In the genomic region with DNA sequence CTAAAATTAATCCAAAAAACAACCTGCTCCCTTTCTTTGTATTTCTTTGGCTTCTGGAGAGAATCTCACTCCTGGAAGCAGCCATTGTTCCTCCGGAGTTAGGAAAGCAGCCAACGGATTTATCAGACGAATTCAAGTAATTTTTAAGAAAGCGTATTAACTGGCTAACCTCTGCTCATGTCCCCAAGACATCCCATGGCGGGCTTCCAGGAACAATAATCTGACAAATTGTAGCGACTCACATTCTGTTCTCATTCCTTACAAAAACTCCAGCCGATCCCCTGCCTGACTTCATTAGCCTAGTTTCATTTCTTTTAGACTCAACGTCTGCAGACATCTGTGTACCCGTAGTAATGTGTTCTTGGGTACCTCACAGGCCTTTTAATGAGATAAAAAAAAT, we compare ENCODE assay signal across 10 mouse cellular contexts. TPM values are rescaled to one million over a fixed set of nuclear protein-coding genes. Genes with fewer than 3 reads are reported as not detected.
DNase-seq lines count a peak whose midpoint lies in the region; ATAC-seq and TF ChIP-seq lines count a peak whose summit lies in the region.
"Had no signal": no experiment of that assay in that cellular context is flagged by ENCODE, and none has a peak within 500 bp of the region (broad histone marks: within the 10 kb centered on the region; RNA-seq: fewer than 3 reads in every experiment).

No protein-coding gene starts in this region.

- no peaks in the 10 kb centered on the region for H3K27me3 ChIP-seq in limb, embryonic 14.5 days (ENCODE audit: control insufficient read depth, insufficient read depth, low read length)
- H3K27me3 ChIP-seq in limb, embryonic 10.5 days (ENCODE audit: low read depth, poor library complexity, severe bottlenecking) = no peaks in the 10 kb centered on the region
- H3K27me3 ChIP-seq in embryonic facial prominence, embryonic 15.5 days = no peaks in the 10 kb centered on the region

- DNase-seq in limb, embryonic 14.5 days (ENCODE audit: low spot score) = peak; percentile 27
- no peak for DNase-seq in limb, embryonic 10.5 days (ENCODE audit: low spot score)
- peak; percentile 50 for DNase-seq in heart, postnatal 25 days (ENCODE audit: low spot score)
- DNase-seq in lung, postnatal 14 days = peak; percentile 61
- DNase-seq in left cerebral cortex, adult 11 months (ENCODE audit: low spot score) = no peak
- DNase-seq in thymus, adult 18-20 months = no peak
- no peak for DNase-seq in urinary bladder, adult 2 months (ENCODE audit: low spot score)
- DNase-seq: cerebellum, adult 8-10 months had no signal

- no peak overlapping the region for H3K4me3 ChIP-seq in limb, embryonic 14.5 days (replicated peaks; ENCODE audit: low read length)
- H3K4me3 ChIP-seq in limb, embryonic 10.5 days = no peak overlapping the region
- H3K4me3 ChIP-seq in embryonic facial prominence, embryonic 15.5 days (replicated peaks) = no peak overlapping the region

- peaks cover 27% of the 10 kb centered on the region for H3K4me1 ChIP-seq in limb, embryonic 14.5 days (ENCODE audit: control insufficient read depth, insufficient read depth, low read length)
- peaks cover 20% of the 10 kb centered on the region for H3K4me1 ChIP-seq in limb, embryonic 10.5 days
- peaks cover 21% of the 10 kb centered on the region for H3K4me1 ChIP-seq in embryonic facial prominence, embryonic 15.5 days

- H3K9me3 ChIP-seq in limb, embryonic 14.5 days (ENCODE audit: control insufficient read depth, low read length) = no peaks in the 10 kb centered on the region
- H3K9me3 ChIP-seq in limb, embryonic 10.5 days (replicated peaks) = no peaks in the 10 kb centered on the region
- no peaks in the 10 kb centered on the region for H3K9me3 ChIP-seq in embryonic facial prominence, embryonic 15.5 days (replicated peaks)

- ATAC-seq in limb, embryonic 14.5 days (ENCODE audit: low FRiP score, low read depth) = no peak
- ATAC-seq in embryonic facial prominence, embryonic 15.5 days (ENCODE audit: insufficient number of reproducible peaks, low FRiP score, low TSS enrichment, low read depth) = no peak
- ATAC-seq: forebrain, embryonic 16.5 days had no signal

- H3K4me2 ChIP-seq in limb, embryonic 14.5 days (replicated peaks; ENCODE audit: low read depth, low read length, severe bottlenecking) = no peak overlapping the region
- H3K4me2 ChIP-seq in embryonic facial prominence, embryonic 15.5 days (replicated peaks) = no peak overlapping the region

- intact Hi-C loops in heart, postnatal 25 days (cut with DNase I) = no loop called here

- TF ChIP-seq POLR2A in limb, embryonic 14.5 days (IDR thresholded peaks at IDR 0.05; ENCODE audit: borderline replicate concordance, extremely low read depth, insufficient read depth, insufficient read length) = no peak

- WGBS in limb, embryonic 14.5 days = 56% methylated on average over 9 of the region's 9 CpGs
- 91% methylated on average over 9 of the region's 9 CpGs for WGBS in limb, embryonic 10.5 days
- WGBS in embryonic facial prominence, embryonic 15.5 days = 57% methylated on average over 9 of the region's 9 CpGs

- H3K36me3 ChIP-seq in limb, embryonic 14.5 days (ENCODE audit: control insufficient read depth, insufficient read depth, low read length) = peaks cover 21% of the 10 kb centered on the region
- H3K36me3 ChIP-seq in limb, embryonic 10.5 days = 0 out of 2 replicates have a peak, but pooled peaks cover 3% of the 10 kb centered on the region
- no peaks in the 10 kb centered on the region; the same call in 1 of the 2 replicates for H3K36me3 ChIP-seq in embryonic facial prominence, embryonic 15.5 days

- no peak overlapping the region for H3K9ac ChIP-seq in limb, embryonic 14.5 days (ENCODE audit: low read depth, low read length, severe bottlenecking)
- no peak overlapping the region for H3K9ac ChIP-seq in embryonic facial prominence, embryonic 15.5 days

- no peak overlapping the region for H3K27ac ChIP-seq in limb, embryonic 14.5 days (replicated peaks; ENCODE audit: low read depth, low read length)
- H3K27ac ChIP-seq in limb, embryonic 10.5 days = no peak overlapping the region
- peak overlapping the region; percentile 34; the same call in 1 of the 2 replicates for H3K27ac ChIP-seq in embryonic facial prominence, embryonic 15.5 days (replicated peaks)

RNA-seq across cellular contexts. Expression of gene A930033H14Rik, which starts 45.7 kb away (rescaled TPM):
- 2.9 and 4.2 TPM in 2 replicates for polyA plus RNA-seq in limb, embryonic 14.5 days (2012; rRNA removed)
- 3.1 and 3.2 TPM in 2 replicates for polyA plus RNA-seq in limb, embryonic 14.5 days (2014; fragmentation: Nextera tagmentation; extraction: Ambion mirVana)
- 1.0 and 1.6 TPM in 2 replicates for polyA plus RNA-seq in limb, embryonic 10.5 days (2016; fragmentation: Nextera tagmentation; extraction: Ambion mirVana)
- polyA plus RNA-seq in embryonic facial prominence, embryonic 15.5 days (2015; fragmentation: Nextera tagmentation; extraction: Ambion mirVana) = 3.0 and 3.2 TPM in 2 replicates
- total RNA-seq in heart, postnatal 25 days (2021) = 1 to 10 TPM in 1 of 2 experiments, under 1 TPM in 1; 0.92 to 1.8 TPM
- 2.5 TPM in 2 replicates for polyA plus RNA-seq in urinary bladder, adult 2 months (2012; rRNA removed)

Comparison
In these comparisons a context has a peak if more than half of its experiments do, and no peak if none do; other contexts are left out.
1. DNase-seq: peak in limb, embryonic 14.5 days (single experiment), heart, postnatal 25 days (single experiment) and lung, postnatal 14 days (single experiment); none in limb, embryonic 10.5 days (single experiment), left cerebral cortex, adult 11 months (single experiment), thymus, adult 18-20 months (0 of 2) and urinary bladder, adult 2 months (single experiment).